21 mouse cellular contexts compared by ENCODE assay signal in the genomic region with DNA sequence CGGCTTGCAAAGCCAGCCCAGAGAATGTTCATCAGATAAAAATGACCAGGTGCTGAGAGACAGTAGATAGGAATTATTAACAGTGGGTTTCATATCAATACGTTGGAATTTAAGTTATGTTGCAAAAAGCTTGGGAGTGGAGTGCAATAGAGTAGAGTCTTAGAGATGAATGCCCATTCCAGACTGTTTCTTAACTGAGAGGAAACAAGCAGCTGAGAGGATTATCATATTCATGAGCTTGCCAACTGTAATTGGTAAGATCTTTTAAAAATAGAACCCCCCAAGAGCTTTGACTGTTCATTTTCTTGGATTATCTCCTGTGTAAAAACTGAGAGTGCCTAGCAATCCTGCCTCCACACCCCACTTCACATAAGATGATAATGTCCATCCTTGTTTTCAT.
DNase-seq lines count a peak whose midpoint lies in the region; ATAC-seq and TF ChIP-seq lines count a peak whose summit lies in the region.
"Had no signal": no experiment of that assay in that cellular context is flagged by ENCODE, and none has a peak within 500 bp of the region (broad histone marks: within the 10 kb centered on the region; RNA-seq: fewer than 3 reads in every experiment).

No protein-coding gene starts in this region.

- no peak for DNase-seq in frontal cortex, postnatal 14 days (ENCODE audit: low spot score in 2 of 2)
- peak; percentile 35 for DNase-seq in midbrain, embryonic 14.5 days
- no peak for DNase-seq in midbrain, postnatal 0 days (ENCODE audit: low spot score)
- DNase-seq in forebrain, postnatal 0 days: peak; percentile 26
- no peak for DNase-seq in kidney, postnatal 36 days
- DNase-seq in adrenal gland, adult 2 months: no peak
- DNase-seq: adrenal gland, postnatal 25 days; cerebellum, adult 11-12 months; cerebellum, adult 9-10 months; gastrocnemius, postnatal 36 days; heart, adult 11 months; heart, postnatal 36 days; kidney, adult 18-20 months had no signal

- TF ChIP-seq CTCF in midbrain, postnatal 0 days (IDR thresholded peaks at IDR 0.05): no peak
- TF ChIP-seq CTCF in forebrain, postnatal 0 days (IDR thresholded peaks at IDR 0.05; ENCODE audit: low read depth): no peak

- ATAC-seq in frontal cortex, adult (ENCODE audit: low TSS enrichment): peak; percentile 95
- peak; percentile 27; the same call in 1 of the 2 replicates for ATAC-seq in midbrain, embryonic 14.5 days (ENCODE audit: low FRiP score, low TSS enrichment)
- ATAC-seq in midbrain, postnatal 0 days (ENCODE audit: low FRiP score): no peak
- peak; percentile 75 for ATAC-seq in forebrain, embryonic 13.5 days
- ATAC-seq in forebrain, postnatal 0 days: peak; percentile 90
- ATAC-seq: activated CD4-positive, CD25-positive, alpha-beta regulatory T cell, adult 4 months; intestine, embryonic 15.5 days; Patski had no signal

- H3K27ac ChIP-seq in midbrain, embryonic 14.5 days (replicated peaks; ENCODE audit: low read depth, low read length): no peak overlapping the region
- H3K27ac ChIP-seq in midbrain, postnatal 0 days (ENCODE audit: low read depth, low read length): no peak overlapping the region
- no peak overlapping the region for H3K27ac ChIP-seq in forebrain, embryonic 13.5 days
- H3K27ac ChIP-seq in forebrain, postnatal 0 days (ENCODE audit: low read depth, low read length): no peak overlapping the region
- H3K27ac ChIP-seq: embryonic facial prominence, embryonic 10.5 days; heart, embryonic 13.5 days; hindbrain, embryonic 12.5 days; intestine, embryonic 15.5 days had no signal

- no peaks in the 10 kb centered on the region for H3K36me3 ChIP-seq in midbrain, embryonic 14.5 days (ENCODE audit: control insufficient read depth, insufficient read depth, low read length)
- H3K36me3 ChIP-seq in midbrain, postnatal 0 days (ENCODE audit: insufficient read depth, low read length): no peaks in the 10 kb centered on the region; the same call in 1 of the 2 replicates
- H3K36me3 ChIP-seq in forebrain, embryonic 13.5 days (ENCODE audit: poor library complexity, severe bottlenecking): no peaks in the 10 kb centered on the region
- H3K36me3 ChIP-seq in forebrain, postnatal 0 days (ENCODE audit: insufficient read depth): no peaks in the 10 kb centered on the region
- H3K36me3 ChIP-seq: embryonic facial prominence, embryonic 10.5 days; heart, embryonic 13.5 days; hindbrain, embryonic 12.5 days; intestine, embryonic 15.5 days had no signal

- 0 out of 2 replicates have a peak, but pooled peaks cover 4% of the 10 kb centered on the region for H3K4me1 ChIP-seq in midbrain, embryonic 14.5 days (ENCODE audit: control insufficient read depth, insufficient read depth, low read length)
- H3K4me1 ChIP-seq in midbrain, postnatal 0 days (ENCODE audit: insufficient read depth, low read length): no peaks in the 10 kb centered on the region
- peaks cover 7% of the 10 kb centered on the region; the same call in 1 of the 2 replicates for H3K4me1 ChIP-seq in forebrain, embryonic 13.5 days
- no peaks in the 10 kb centered on the region for H3K4me1 ChIP-seq in forebrain, postnatal 0 days (ENCODE audit: insufficient read depth)
- H3K4me1 ChIP-seq: heart, embryonic 13.5 days; hindbrain, embryonic 12.5 days; intestine, embryonic 15.5 days had no signal

- H3K9me3 ChIP-seq in midbrain, embryonic 14.5 days (ENCODE audit: control insufficient read depth, low read length): no peaks in the 10 kb centered on the region
- H3K9me3 ChIP-seq in midbrain, postnatal 0 days (ENCODE audit: low read length): no peaks in the 10 kb centered on the region
- H3K9me3 ChIP-seq in forebrain, embryonic 13.5 days (replicated peaks): no peaks in the 10 kb centered on the region
- H3K9me3 ChIP-seq in forebrain, postnatal 0 days (ENCODE audit: low read length): no peaks in the 10 kb centered on the region
- H3K9me3 ChIP-seq: embryonic facial prominence, embryonic 10.5 days; heart, embryonic 13.5 days; hindbrain, embryonic 12.5 days; intestine, embryonic 15.5 days had no signal

- no peak overlapping the region for H3K9ac ChIP-seq in midbrain, embryonic 14.5 days (replicated peaks; ENCODE audit: low read length)
- no peak overlapping the region for H3K9ac ChIP-seq in midbrain, postnatal 0 days (replicated peaks; ENCODE audit: low read length, poor library complexity, severe bottlenecking)
- H3K9ac ChIP-seq in forebrain, embryonic 13.5 days: no peak overlapping the region
- no peak overlapping the region for H3K9ac ChIP-seq in forebrain, postnatal 0 days
- H3K9ac ChIP-seq: heart, embryonic 13.5 days; hindbrain, embryonic 12.5 days; intestine, embryonic 15.5 days had no signal

- 36% methylated on average over 2 of the region's 2 CpGs for WGBS in midbrain, embryonic 14.5 days
- WGBS in midbrain, postnatal 0 days: 38% methylated on average over 2 of the region's 2 CpGs
- 33% methylated on average over 2 of the region's 2 CpGs for whole genome bisulfite sequencing in forebrain, embryonic 13.5 days
- WGBS in forebrain, postnatal 0 days: 35% methylated on average over 2 of the region's 2 CpGs

- H3K4me2 ChIP-seq in midbrain, embryonic 14.5 days (ENCODE audit: low read length): no peak overlapping the region
- H3K4me2 ChIP-seq in midbrain, postnatal 0 days (ENCODE audit: low read depth, low read length, poor library complexity, severe bottlenecking): no peak overlapping the region
- no peak overlapping the region for H3K4me2 ChIP-seq in forebrain, embryonic 13.5 days
- H3K4me2 ChIP-seq in forebrain, postnatal 0 days (ENCODE audit: low read depth): no peak overlapping the region
- H3K4me2 ChIP-seq: heart, embryonic 13.5 days; hindbrain, embryonic 12.5 days; intestine, embryonic 15.5 days had no signal

- no peak overlapping the region for H3K4me3 ChIP-seq in midbrain, embryonic 14.5 days (replicated peaks; ENCODE audit: low read depth, low read length)
- no peak overlapping the region for H3K4me3 ChIP-seq in midbrain, postnatal 0 days (ENCODE audit: low read depth, low read length)
- H3K4me3 ChIP-seq in forebrain, embryonic 13.5 days: no peak overlapping the region
- no peak overlapping the region for H3K4me3 ChIP-seq in forebrain, postnatal 0 days (ENCODE audit: low read depth, low read length)
- H3K4me3 ChIP-seq: embryonic facial prominence, embryonic 10.5 days; heart, embryonic 13.5 days; hindbrain, embryonic 12.5 days; intestine, embryonic 15.5 days had no signal

- H3K27me3 ChIP-seq in midbrain, embryonic 14.5 days (ENCODE audit: control insufficient read depth, insufficient read depth, low read length): no peaks in the 10 kb centered on the region
- no peaks in the 10 kb centered on the region for H3K27me3 ChIP-seq in midbrain, postnatal 0 days (ENCODE audit: insufficient read depth, low read length)
- no peaks in the 10 kb centered on the region for H3K27me3 ChIP-seq in forebrain, embryonic 13.5 days
- no peaks in the 10 kb centered on the region for H3K27me3 ChIP-seq in forebrain, postnatal 0 days (ENCODE audit: insufficient read depth, low read length)
- H3K27me3 ChIP-seq: heart, embryonic 13.5 days; hindbrain, embryonic 12.5 days; intestine, embryonic 15.5 days; Patski had no signal

Comparison
In these comparisons a context has a peak if more than half of its experiments do, and no peak if none do; other contexts are left out.
1. DNase-seq: peak in midbrain, embryonic 14.5 days (single experiment) and forebrain, postnatal 0 days (single experiment); none in frontal cortex, postnatal 14 days (0 of 2), midbrain, postnatal 0 days (single experiment), kidney, postnatal 36 days (0 of 2) and adrenal gland, adult 2 months (single experiment).